Mouse (Mus musculus) heart, postnatal 0 days (tissue): Measurements from ENCODE around the gene Kbtbd12.

Source experiments
- CTCF ChIP-seq: IDR thresholded peaks from 2 replicates; pipeline ENCODE4 v1.5.1; 2016; ENCODE audit warnings: antibody characterized with exemption, control low read depth, low read depth
- EP300 ChIP-seq: IDR thresholded peaks from 2 replicates; pipeline ENCODE4 v1.6.1; 2016; ENCODE audit warnings: antibody characterized with exemption, low read depth

DNA sequence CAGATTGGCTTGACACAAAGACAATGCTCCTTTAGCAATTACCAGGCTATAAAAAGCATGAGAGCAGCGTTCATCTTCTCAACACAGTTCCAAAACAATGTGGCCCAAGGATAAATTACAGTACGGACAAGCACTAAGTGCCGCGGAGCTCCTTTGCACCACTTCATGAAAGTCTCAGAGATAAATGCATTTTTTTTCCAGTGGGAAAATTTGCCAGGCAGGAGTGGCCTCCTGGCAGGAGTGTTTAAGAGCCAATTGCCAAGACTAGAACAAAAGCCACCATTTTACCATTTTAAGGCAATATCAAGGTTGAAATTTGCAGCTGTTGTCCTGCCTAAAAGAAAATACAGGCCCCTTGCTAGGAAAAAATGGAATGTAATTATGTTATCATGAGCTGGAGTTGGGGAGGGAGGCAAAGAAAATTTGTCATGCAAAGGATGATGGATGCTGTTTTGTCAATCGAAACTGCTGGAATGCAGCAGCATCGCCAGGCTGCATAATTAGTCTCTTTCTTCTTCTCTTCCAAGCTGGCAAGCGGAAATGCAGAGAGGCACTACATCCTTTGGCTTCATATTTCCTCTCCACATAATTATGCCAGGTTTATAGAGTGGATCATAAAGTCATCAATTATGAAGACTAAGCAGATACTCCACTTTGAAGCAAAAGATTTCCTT is 45.8 kb upstream of the Kbtbd12 start:
- TF ChIP-seq CTCF (no peak), EP300 (no peak)
